Mouse (Mus musculus) adrenal gland, postnatal 14 days (tissue): ENCODE measurements around the gene Hexa. TPM values are rescaled to one million over a fixed set of nuclear protein-coding genes. Genes with fewer than 3 reads are reported as not detected.

Source experiments
- DNase-seq: peaks from one replicate; pipeline ENCODE4 v3.0.0; 2021; ENCODE audit warnings: mixed read lengths
- total RNA-seq: library from RNA; stranded (reverse); gene quantifications from 2 replicates; pipeline ENCODE4 v1.2.3, GENCODE M21; 2021

Hexa gene
- total RNA-seq, 1 experiment from 2014 or later, result 83.2 TPM

- no peak for DNase-seq
Observed at GRCm38 (mm10) chr9:59552610-59553009, 13.3 kb downstream of the Hexa start.

DNA sequence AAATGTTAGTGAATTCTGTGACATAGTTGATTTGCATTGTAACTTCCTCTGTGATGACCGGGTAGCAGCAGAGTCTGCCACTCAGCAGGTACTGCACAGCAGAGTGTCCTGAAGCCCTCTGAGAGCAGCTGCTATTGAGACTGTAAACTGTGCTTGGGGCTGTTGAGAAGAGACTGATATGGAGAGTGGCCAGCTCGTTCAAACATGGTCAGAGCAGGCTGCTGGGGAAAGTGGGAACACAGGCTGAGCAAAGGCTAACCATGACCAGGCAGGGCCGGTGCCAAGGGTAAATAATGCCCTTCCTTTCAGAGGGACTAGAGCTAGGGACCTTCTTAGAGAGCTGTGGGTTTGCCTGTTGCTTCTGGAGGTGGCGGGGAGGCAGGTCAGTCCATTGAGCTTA lies 14.4 kb downstream of the Hexa start:
- no peak for DNase-seq

DNA sequence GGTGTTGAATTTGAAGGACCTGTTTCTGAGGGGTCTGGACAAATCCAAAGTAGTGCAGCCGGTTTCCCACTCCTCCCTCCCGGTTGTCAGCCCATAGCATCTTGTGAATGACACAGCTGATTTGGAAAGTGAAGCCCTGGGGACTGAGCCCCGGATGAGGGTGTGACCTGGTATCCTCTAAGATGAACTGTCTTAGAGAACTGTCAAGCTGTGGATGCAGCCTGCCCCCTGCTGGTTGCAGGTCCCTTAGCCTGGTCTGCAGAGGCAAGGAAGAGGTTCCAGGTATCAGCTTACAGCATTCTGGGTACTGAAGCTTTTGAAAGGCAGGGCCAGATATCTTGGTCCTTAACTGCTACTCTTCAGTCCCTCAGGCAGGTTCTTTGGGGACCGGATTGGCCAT lies 26.3 kb downstream of the Hexa start:
- peak; percentile 92 for DNase-seq

GRCm38 (mm10) chr9:59567111-59567510 lies 27.8 kb downstream of the Hexa start:
- peak; percentile 79 for DNase-seq

DNA sequence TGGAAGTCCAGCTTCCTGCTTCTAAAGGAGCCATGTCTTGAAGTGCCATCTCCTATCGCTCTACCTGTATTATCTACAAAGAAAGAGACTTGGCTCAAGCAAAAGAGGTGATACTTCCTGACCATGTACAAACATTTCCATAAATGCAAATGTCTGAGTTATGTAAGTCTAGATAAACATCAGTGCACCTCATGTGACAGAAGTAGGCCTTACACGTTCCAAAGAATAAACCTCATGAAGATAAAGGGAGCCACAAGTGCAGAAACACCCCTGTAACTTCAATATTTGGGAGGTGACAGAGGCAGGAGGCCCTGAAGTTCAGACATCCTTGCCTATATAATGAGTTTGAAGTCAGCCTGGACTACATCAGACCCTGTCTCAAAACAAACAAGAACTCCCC lies 32.5 kb downstream of the Hexa start:
- no peak for DNase-seq

DNA sequence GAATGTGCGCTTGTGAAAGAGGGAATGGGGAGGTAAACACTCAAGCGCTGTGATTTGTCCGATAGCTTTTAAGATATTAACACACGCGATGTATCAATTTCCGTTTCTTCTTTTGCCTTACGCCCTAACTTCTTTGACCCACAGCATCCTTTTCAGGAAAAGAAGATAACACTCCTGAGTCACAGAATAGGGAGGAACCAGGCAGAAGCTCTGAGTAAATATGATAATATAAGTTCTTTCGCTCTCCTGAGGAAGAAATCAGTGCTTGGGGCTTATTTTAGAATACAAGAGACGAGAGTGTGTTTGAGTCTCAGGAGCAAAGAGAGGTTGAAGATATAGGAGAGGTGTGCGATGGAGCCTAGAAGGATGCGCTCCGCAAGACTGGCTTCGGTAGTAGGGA lies 38.1 kb downstream of the Hexa start:
- no peak for DNase-seq

DNA sequence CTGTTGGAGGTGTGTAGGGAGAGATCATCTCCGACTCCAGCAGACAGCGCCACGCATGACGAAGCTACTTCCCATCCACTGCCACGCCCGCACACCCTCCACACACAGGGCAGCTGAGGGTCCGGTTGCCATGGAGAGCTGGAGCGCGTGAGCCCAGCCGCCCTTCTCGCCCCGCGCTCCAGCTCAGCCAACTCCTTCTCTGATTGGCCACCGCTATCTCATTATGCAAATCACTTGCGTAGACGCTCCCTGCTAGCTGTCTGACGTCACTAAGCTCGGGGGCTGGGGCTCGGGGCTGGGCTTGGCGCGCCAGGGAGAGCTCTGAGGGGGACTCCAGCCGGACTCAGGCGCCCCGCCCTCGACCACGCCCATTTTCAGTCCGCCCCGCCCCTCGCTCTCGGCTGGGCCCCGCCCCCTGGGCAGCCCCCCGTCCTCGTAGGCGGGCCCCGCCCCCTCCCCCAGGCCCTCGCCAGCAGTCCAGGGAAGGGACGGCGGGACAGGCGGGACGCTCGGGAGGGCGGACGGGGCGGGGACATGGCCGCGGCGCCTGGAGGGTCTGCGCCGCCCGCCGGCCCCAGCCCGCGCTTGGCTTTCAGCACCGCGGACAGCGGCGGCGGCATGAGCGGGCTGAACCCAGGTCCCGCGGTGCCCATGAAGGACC lies 38.6 kb downstream of the Hexa start, which contains the start of gene Celf6:
TSS of gene Celf6 (plus strand) at position 74 of the 661 bp plus-strand sequence.
- peak; percentile 94 for DNase-seq

- no peak for DNase-seq
Observed at GRCm38 (mm10) chr9:59578505-59578867, 39.1 kb downstream of the Hexa start.

DNA sequence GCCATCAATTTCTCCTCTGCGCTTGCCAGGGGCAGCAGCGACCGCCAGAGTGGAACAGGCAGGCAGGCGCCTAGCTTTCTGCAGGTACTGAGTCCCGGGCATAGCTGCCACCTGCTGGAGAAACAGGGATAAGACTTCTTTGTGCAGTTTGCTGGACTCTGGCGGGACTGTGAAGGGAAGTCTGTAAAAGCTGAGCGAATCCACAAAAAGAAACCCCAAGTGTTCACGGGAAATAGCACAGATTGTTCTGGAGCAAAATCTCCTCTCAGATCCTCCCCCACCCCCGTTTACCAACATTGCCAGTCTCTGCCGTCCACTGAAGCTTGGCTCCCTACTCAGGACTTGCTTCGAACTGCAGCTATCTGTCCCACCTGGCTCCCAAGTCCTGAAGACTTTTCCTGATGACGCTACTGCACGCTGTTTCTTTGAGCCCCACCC lies 45.5 kb downstream of the Hexa start:
- peak; percentile 85 for DNase-seq

- no peak for DNase-seq
Observed at GRCm38 (mm10) chr9:59588252-59588651, 48.9 kb downstream of the Hexa start.

GRCm38 (mm10) chr9:59588710-59589671 lies 49.7 kb downstream of the Hexa start:
- DNase-seq, result peak; percentile 17

- no peak for DNase-seq
Observed at GRCm38 (mm10) chr9:59589703-59590439, 50.5 kb downstream of the Hexa start.

- no peak for DNase-seq
Observed at GRCm38 (mm10) chr9:59601661-59602060, 62.3 kb downstream of the Hexa start.

DNA sequence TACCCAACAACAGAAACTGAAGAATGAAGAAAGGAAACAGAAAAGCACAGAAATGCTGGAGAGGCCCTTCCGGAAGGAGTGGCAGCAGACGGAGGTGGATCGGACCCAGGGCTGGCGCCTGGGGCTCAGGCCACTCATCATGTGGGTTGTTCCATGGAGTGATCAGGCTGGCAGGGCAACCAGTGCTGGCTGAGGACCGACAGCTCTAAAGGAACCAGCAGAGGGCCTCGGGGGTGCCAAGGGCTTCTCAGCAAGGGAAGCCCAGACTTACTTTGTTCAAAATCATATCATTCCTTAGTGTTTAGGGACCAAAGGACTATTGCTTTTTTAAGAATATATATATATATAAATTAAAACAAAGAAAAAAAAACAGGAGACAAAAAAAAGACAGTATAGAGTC lies 66.6 kb downstream of the Hexa start:
- no peak for DNase-seq

GRCm38 (mm10) chr9:59610950-59611349 lies 71.6 kb downstream of the Hexa start:
- no peak for DNase-seq

Other genes with a start within 250 kb of the Hexa start
- gene Adpgk, start 248.0 kb upstream of the Hexa start, total RNA-seq, result 24.9 and 28.8 TPM in 2 replicates
- gene Bbs4, start 186.0 kb upstream of the Hexa start, total RNA-seq, result 7.2 and 8.7 TPM in 2 replicates
- 94.2 and 107 TPM in 2 replicates for gene Arih1, start 52.9 kb upstream of the Hexa start, total RNA-seq
- 0.82 and 1.7 TPM in 2 replicates for gene Tmem202, start 307 bp downstream of the Hexa start, total RNA-seq
- 4.3 and 6.9 TPM in 2 replicates for gene Celf6, start 38.4 kb downstream of the Hexa start, total RNA-seq
- gene Parp6, start 77.7 kb downstream of the Hexa start, total RNA-seq, result 30.2 and 37.3 TPM in 2 replicates
- 647 and 658 TPM in 2 replicates for gene Pkm, start 116.8 kb downstream of the Hexa start, total RNA-seq
- 0.26 and 0.52 TPM in 2 replicates for gene Gramd2, start 140.6 kb downstream of the Hexa start, total RNA-seq
- 5.5 and 6.6 TPM in 2 replicates for gene Senp8, start 211.2 kb downstream of the Hexa start, total RNA-seq
- 14.1 and 18.9 TPM in 2 replicates for gene Myo9a, start 211.4 kb downstream of the Hexa start, total RNA-seq